Mouse (Mus musculus) limb, embryonic 14.5 days (tissue): ENCODE measurements at regions not wholly inside any gene's neighbourhood (a gene's known extent, or its start where the extent isn't known, plus 50 kb on each side); places are given as distances from the start of the nearest gene placed in this dataset.
A peak's percentile ranks its signal among the peaks of the same experiment; 100 is the strongest.

Experiments
- ATAC-seq: fragments of 200-750 bp; cut with Nextera tagmentation; 2 replicates; pipeline ENCODE4 v1.8.0; 2017; ENCODE audit warnings: low read depth, moderate number of reproducible peaks, moderate TSS enrichment; ENCODE audit not compliant: low FRiP score
- DNase-seq: peaks from one replicate; pipeline ENCODE4 v3.0.0-alpha.2; 2015; ENCODE audit warnings: low spot score
- H3K27ac ChIP-seq: fragments of 300-500 bp; sonication (generic); replicated peaks from 2 replicates; pipeline ENCODE4 v1.5.1; 2014; ENCODE audit warnings: low read depth, mild to moderate bottlenecking, low read length, moderate library complexity, mixed read lengths
- H3K27me3 ChIP-seq: fragments of 300-500 bp; sonication (generic); 2 replicates; pipeline ENCODE4 v1.6.1; 2014; ENCODE audit warnings: low read length, mixed read lengths; ENCODE audit not compliant: control insufficient read depth, insufficient read depth
- H3K36me3 ChIP-seq: fragments of 300-500 bp; sonication (generic); 2 replicates; pipeline ENCODE4 v1.6.1; 2014; ENCODE audit warnings: mild to moderate bottlenecking, low read length, moderate library complexity, mixed read lengths; ENCODE audit not compliant: control insufficient read depth, insufficient read depth
- H3K4me1 ChIP-seq: fragments of 300-500 bp; sonication (generic); 2 replicates; pipeline ENCODE4 v1.6.1; 2014; ENCODE audit warnings: antibody characterized with exemption, low read length, mixed read lengths; ENCODE audit not compliant: control insufficient read depth, insufficient read depth
- H3K4me2 ChIP-seq: fragments of 300-500 bp; sonication (generic); replicated peaks from 2 replicates; pipeline ENCODE4 v1.6.1; 2014; ENCODE audit warnings: low read depth, mild to moderate bottlenecking, low read length, moderate library complexity; ENCODE audit not compliant: severe bottlenecking
- H3K4me3 ChIP-seq: fragments of 300-500 bp; sonication (generic); replicated peaks from 2 replicates; pipeline ENCODE4 v1.5.1; 2014; ENCODE audit warnings: low read length
- H3K9ac ChIP-seq: fragments of 300-500 bp; sonication (generic); 2 replicates; pipeline ENCODE4 v1.6.1; 2014; ENCODE audit warnings: mild to moderate bottlenecking, low read depth, low read length, moderate library complexity; ENCODE audit not compliant: severe bottlenecking
- H3K9me3 ChIP-seq: fragments of 300-500 bp; sonication (generic); 2 replicates; pipeline ENCODE4 v1.6.1; 2016; ENCODE audit warnings: low read length; ENCODE audit not compliant: control insufficient read depth
- POLR2A ChIP-seq: fragments of 200-500 bp; IDR thresholded peaks from 2 replicates; pipeline ENCODE4 v1.8.0; 2012; ENCODE audit warnings: inconsistent platforms, mild to moderate bottlenecking, moderate library complexity, borderline replicate concordance; ENCODE audit not compliant: insufficient read depth, insufficient read length; ENCODE audit errors: extremely low read depth
- WGBS: fragments of 180-500 bp; shearing (Covaris S2); extraction: QIAGEN DNeasy Blood & Tissue Kit; methylation state at CpG from one replicate; pipeline ENCODE4 v1.1.7; 2014; 5-methylcytosine and 5-hydroxymethylcytosine counted together

- Histone ChIP-seq H3K36me3 (no peaks in the 10 kb centered on the region), H3K27me3 (no peaks in the 10 kb centered on the region), H3K27ac (no peak overlapping the region), H3K4me3 (no peak overlapping the region), H3K9me3 (no peaks in the 10 kb centered on the region), H3K4me2 (no peak overlapping the region), H3K9ac (no peak overlapping the region), H3K4me1 (no peaks in the 10 kb centered on the region)
- ATAC-seq (no peak), DNase-seq (peak; percentile 27)
- 60% methylated on average over 5 of the region's 5 CpGs for WGBS
- no peak for TF ChIP-seq POLR2A
Observed at GRCm38 (mm10) chr10:99639469-99639868, 120.0 kb downstream of the Csl start.

GRCm38 (mm10) chr10:99641784-99642183, 117.7 kb downstream of the Csl start:
- Histone ChIP-seq H3K27ac (no peak overlapping the region), H3K9me3 (no peaks in the 10 kb centered on the region), H3K4me1 (no peaks in the 10 kb centered on the region), H3K4me2 (no peak overlapping the region), H3K9ac (no peak overlapping the region), H3K4me3 (no peak overlapping the region), H3K27me3 (no peaks in the 10 kb centered on the region), H3K36me3 (no peaks in the 10 kb centered on the region)
- DNase-seq (peak; percentile 81), ATAC-seq (peak; percentile 72; the same call in 1 of the 2 replicates)
- 9% methylated on average over 11 of the region's 11 CpGs for WGBS
- no peak for TF ChIP-seq POLR2A

- H3K27ac ChIP-seq: no peak overlapping the region
- no peak for DNase-seq
- WGBS: 51% methylated on average over 4 of the region's 4 CpGs
- H3K9ac ChIP-seq: no peak overlapping the region
- no peaks in the 10 kb centered on the region for H3K9me3 ChIP-seq
- no peak for ATAC-seq
- no peaks in the 10 kb centered on the region for H3K27me3 ChIP-seq
- H3K4me2 ChIP-seq: no peak overlapping the region
- no peak overlapping the region for H3K4me3 ChIP-seq
- no peak for TF ChIP-seq POLR2A
- H3K4me1 ChIP-seq: no peaks in the 10 kb centered on the region
- H3K36me3 ChIP-seq: no peaks in the 10 kb centered on the region
Observed at GRCm38 (mm10) chr10:99642201-99642827, 117.1 kb downstream of the Csl start.

GRCm38 (mm10) chr10:99644981-99645380, 114.5 kb downstream of the Csl start:
- Histone ChIP-seq H3K9ac (no peak overlapping the region), H3K4me3 (no peak overlapping the region), H3K4me2 (no peak overlapping the region), H3K9me3 (no peaks in the 10 kb centered on the region; the same call in 1 of the 2 replicates), H3K27me3 (no peaks in the 10 kb centered on the region), H3K36me3 (no peaks in the 10 kb centered on the region), H3K27ac (no peak overlapping the region), H3K4me1 (no peaks in the 10 kb centered on the region)
- ATAC-seq: no peak
- WGBS: 53% methylated on average over 2 of the region's 2 CpGs
- no peak for DNase-seq
- TF ChIP-seq POLR2A: no peak

GRCm38 (mm10) chr10:99652011-99652410, 107.4 kb downstream of the Csl start:
- Histone ChIP-seq H3K4me1 (no peaks in the 10 kb centered on the region), H3K27me3 (no peaks in the 10 kb centered on the region), H3K36me3 (no peaks in the 10 kb centered on the region), H3K4me3 (no peak overlapping the region), H3K27ac (no peak overlapping the region), H3K4me2 (no peak overlapping the region), H3K9ac (no peak overlapping the region), H3K9me3 (no peaks in the 10 kb centered on the region; the same call in 1 of the 2 replicates)
- ATAC-seq (no peak), DNase-seq (no peak)
- 89% methylated on average over 1 of the region's 1 CpGs for WGBS
- no peak for TF ChIP-seq POLR2A
